Mouse (Mus musculus): ENCODE results near the gene Epb41. TPM values are rescaled to one million over a fixed set of nuclear protein-coding genes. Genes with fewer than 3 reads are reported as not detected.
A peak's percentile ranks its signal among the peaks of the same experiment; 100 is the strongest.

The Epb41 gene
- polyA plus RNA-seq, 1 experiment from 2014 or later = 123 TPM

DNA sequence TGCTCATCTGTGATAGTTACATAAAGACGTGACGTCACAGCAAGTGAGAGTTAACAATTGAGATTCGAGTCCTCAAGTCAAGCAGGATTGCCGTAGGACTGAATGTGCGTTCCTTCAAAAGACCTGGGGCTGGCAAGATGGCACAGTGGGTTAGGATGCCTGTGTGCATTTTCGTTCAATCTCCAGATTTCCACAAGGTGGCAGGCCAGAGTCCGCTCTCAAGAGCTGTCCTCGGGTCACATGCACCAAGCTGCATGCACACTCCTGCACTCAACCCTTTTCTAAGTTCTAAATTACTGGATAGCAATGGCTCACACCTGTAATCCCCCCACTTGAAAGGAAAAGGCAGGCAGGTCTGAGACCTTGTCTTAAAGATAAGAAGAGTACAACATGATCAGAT is 170.6 kb downstream of the Epb41 start:
- H3K9me3 ChIP-seq = no peaks in the 10 kb centered on the region; the same call in 1 of the 2 replicates
- whole genome bisulfite sequencing = 55% methylated on average over 8 of the region's 8 CpGs
- H3K4me3 ChIP-seq = no peak overlapping the region
- H3K27ac ChIP-seq = no peak overlapping the region
- peaks cover 2% of the 10 kb centered on the region for H3K4me1 ChIP-seq
- no peaks in the 10 kb centered on the region for H3K27me3 ChIP-seq (ENCODE audit: poor library complexity, severe bottlenecking)
- H3K36me3 ChIP-seq (replicated peaks) = peaks cover 69% of the 10 kb centered on the region
- peak; percentile 48 for DNase-seq (ENCODE audit: extremely low spot score, low spot score)

DNA sequence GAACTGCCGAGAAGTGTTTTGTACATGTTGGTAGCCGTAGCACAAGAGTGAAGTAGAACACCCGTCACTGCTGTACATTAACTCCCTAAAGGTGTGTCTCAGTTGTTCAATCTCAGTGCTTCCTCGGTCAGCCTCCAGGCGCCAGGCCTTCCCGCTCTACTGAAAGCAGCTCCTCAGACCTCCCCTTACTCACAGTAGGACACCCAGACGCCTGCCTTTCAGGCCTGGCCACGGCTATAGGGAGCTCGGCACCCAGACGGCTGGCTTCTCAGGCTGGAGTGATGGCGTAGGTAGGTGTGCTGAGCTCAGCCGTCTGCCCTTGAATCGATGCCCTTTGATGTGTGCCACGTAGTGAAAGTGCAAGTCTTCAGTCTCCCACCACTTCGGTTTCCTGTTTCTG is 174.0 kb downstream of the Epb41 start:
- 96% methylated on average over 15 of the region's 15 CpGs for WGBS
- peaks cover 93% of the 10 kb centered on the region for H3K36me3 ChIP-seq (replicated peaks)

DNA sequence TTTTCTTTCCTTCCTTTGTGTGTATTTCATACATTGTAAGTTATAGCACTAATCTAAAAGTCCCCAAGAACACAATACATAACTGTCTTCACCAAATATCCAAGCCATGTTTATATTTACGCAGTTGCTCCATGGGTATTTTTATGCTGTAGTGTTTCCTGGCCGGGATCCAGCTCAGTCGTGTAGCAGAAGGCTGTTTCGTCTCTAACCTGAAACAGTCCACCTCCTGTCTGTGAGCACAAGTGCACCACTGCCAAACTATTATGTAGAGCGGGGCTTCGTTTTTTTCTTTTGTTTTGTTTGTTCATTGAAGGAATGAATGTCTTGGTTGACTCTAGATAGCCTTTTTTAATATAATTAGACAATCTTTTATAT is 176.0 kb downstream of the Epb41 start:
- H3K36me3 ChIP-seq (replicated peaks) = peaks cover 85% of the 10 kb centered on the region
- H3K27ac ChIP-seq = no peak overlapping the region
- H3K4me3 ChIP-seq = no peak overlapping the region
- H3K4me1 ChIP-seq = no peaks in the 10 kb centered on the region
- peaks cover 2% of the 10 kb centered on the region; the same call in 1 of the 2 replicates for H3K9me3 ChIP-seq
- DNase-seq (ENCODE audit: extremely low spot score, low spot score) = no peak
- WGBS = 95% methylated on average over 6 of the region's 6 CpGs
- no peaks in the 10 kb centered on the region for H3K27me3 ChIP-seq (ENCODE audit: poor library complexity, severe bottlenecking)

More for the DNA sequence above, 174.0 kb downstream of the Epb41 start:
- DNase-seq (ENCODE audit: extremely low spot score, low spot score) = no peak
- H3K27me3 ChIP-seq (ENCODE audit: poor library complexity, severe bottlenecking) = no peaks in the 10 kb centered on the region
- no peak overlapping the region for H3K4me3 ChIP-seq
- peaks cover 2% of the 10 kb centered on the region; the same call in 1 of the 2 replicates for H3K9me3 ChIP-seq
- H3K27ac ChIP-seq = no peak overlapping the region
- no peaks in the 10 kb centered on the region for H3K4me1 ChIP-seq

DNA sequence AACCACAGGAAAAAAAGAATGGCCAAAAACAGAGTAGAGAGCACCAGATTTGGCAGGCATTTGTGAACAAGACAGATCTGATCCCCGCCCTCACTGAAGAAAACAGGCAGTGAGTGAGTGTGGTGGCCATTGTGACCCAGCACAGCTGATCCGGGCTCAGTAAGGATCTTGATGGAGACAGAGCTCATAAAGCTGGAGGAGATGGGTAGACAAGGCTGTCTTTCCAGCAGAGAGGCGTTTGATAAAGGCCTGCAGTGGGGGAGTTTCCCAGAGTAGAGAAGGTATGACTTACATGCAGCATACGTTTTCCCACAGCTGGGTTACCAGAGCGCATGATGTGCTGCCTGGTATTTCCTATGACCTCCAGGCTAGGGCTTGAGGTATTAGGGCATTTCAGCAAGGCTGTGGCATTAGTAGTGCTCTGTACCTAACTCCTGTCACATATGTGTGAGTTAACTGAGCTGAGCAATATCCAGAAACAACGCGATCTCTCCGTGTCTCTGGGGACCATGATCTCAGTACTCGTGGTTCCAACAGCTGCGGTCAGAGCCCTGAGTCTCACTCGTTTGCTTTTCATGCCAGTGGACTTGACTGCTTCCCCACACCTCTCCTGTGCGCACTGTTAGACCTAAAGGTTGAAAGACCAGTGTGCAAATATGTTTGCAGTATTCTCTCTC is 176.5 kb downstream of the Epb41 start:
- H3K27me3 ChIP-seq (ENCODE audit: poor library complexity, severe bottlenecking) = no peaks in the 10 kb centered on the region
- no peak overlapping the region for H3K27ac ChIP-seq
- H3K4me1 ChIP-seq = no peaks in the 10 kb centered on the region
- WGBS = 94% methylated on average over 12 of the region's 12 CpGs
- no peak overlapping the region for H3K4me3 ChIP-seq
- no peak for DNase-seq (ENCODE audit: extremely low spot score, low spot score)
- peaks cover 85% of the 10 kb centered on the region for H3K36me3 ChIP-seq (replicated peaks)
- H3K9me3 ChIP-seq = peaks cover 2% of the 10 kb centered on the region; the same call in 1 of the 2 replicates

DNA sequence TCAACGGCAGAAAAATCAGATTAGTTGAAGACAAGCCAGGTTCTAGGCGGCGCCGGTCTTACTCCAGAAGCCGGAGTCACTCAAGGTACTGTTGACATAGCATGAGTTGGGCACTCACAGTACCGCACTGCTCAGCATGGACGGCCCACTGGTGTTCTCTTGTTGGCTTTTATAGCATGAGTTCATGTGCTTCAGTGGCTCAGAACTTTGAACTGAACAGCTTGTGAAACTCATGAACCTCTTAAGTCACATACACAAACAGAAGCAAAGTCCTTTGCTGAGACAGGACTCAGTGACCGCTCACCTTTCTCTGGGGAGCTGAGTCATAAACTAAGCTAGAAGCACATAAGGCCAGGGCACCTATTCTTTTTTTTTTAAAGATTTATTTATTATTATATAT is 177.3 kb downstream of the Epb41 start:
- Histone ChIP-seq H3K27me3 (ENCODE audit: poor library complexity, severe bottlenecking) (no peaks in the 10 kb centered on the region), H3K36me3 (replicated peaks) (peaks cover 87% of the 10 kb centered on the region)

DNA sequence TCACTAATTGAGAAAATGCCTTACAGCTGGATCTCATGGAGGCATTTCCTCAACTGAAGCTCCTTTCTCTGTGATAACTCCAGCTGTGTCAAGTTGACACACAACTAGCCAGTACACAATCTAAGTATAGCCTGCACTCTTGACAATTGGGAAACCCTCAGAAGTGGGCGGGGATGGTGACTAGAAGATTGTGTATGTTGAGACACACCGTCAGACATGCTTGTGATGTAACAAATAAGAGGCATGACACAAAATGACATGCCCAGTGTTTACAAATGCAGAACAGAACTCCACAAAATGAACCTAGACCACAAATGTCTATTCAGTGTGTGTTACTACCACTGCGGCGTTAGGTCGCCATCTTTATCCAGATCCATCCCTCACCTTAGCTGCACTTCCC is 178.0 kb downstream of the Epb41 start:
- H3K27me3 ChIP-seq (ENCODE audit: poor library complexity, severe bottlenecking) = no peaks in the 10 kb centered on the region
- H3K4me1 ChIP-seq = no peaks in the 10 kb centered on the region
- peaks cover 87% of the 10 kb centered on the region for H3K36me3 ChIP-seq (replicated peaks)
- peaks cover 2% of the 10 kb centered on the region; the same call in 1 of the 2 replicates for H3K9me3 ChIP-seq
- DNase-seq (ENCODE audit: extremely low spot score, low spot score) = no peak
- H3K4me3 ChIP-seq = no peak overlapping the region
- no peak overlapping the region for H3K27ac ChIP-seq
- 94% methylated on average over 5 of the region's 5 CpGs for WGBS

More for the DNA sequence above, 177.3 kb downstream of the Epb41 start:
- Histone ChIP-seq H3K27ac (no peak overlapping the region), H3K9me3 (peaks cover 2% of the 10 kb centered on the region; the same call in 1 of the 2 replicates), H3K4me3 (no peak overlapping the region), H3K4me1 (no peaks in the 10 kb centered on the region)
- 96% methylated on average over 8 of the region's 8 CpGs for WGBS
- DNase-seq (ENCODE audit: extremely low spot score, low spot score) = no peak

DNA sequence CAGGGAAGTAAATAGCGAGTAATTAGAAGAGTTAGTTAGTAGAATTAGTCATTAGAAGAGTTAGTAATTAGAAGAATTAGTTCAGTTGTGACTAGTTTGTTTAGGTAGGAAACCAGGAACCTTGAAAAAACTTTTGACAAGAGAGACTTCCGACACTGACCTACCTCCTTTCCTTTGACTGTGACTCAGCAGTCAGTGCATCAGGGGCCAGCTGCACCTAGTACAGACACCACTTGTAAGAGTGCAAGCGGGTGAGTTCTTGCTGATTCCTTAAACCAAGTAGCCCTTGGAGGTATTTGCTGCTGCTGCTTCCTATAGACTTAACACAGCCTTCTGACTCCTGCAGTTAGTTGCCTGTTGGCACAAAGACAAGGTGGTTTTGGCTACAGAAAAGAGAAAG is 184.4 kb downstream of the Epb41 start:
- Histone ChIP-seq H3K9me3 (no peaks in the 10 kb centered on the region), H3K4me1 (no peaks in the 10 kb centered on the region), H3K27me3 (ENCODE audit: poor library complexity, severe bottlenecking) (no peaks in the 10 kb centered on the region), H3K27ac (no peak overlapping the region), H3K4me3 (no peak overlapping the region), H3K36me3 (replicated peaks) (peaks cover 92% of the 10 kb centered on the region)
- 89% methylated on average over 3 of the region's 3 CpGs for WGBS
- no peak for DNase-seq (ENCODE audit: extremely low spot score, low spot score)

DNA sequence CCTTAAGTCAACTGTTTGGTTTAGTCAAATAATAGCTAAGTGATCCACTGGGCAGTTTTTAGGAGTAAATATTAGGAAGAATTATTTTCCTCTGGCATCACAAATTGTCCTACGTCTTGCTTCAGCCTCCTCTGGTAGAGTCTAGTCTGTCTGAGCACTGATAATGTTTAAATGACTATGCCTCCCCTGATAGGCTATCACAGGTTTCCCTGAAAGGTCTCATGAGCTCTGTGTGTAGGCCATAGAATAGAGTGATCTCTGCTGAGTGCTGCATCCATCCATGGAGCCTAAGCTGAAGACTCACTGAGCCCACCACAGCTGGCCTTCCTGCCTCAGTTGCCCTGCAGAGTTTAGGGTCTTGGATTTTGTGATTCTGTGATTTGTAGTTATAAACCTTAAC is 186.6 kb downstream of the Epb41 start:
- Histone ChIP-seq H3K9me3 (no peaks in the 10 kb centered on the region), H3K36me3 (replicated peaks) (peaks cover 92% of the 10 kb centered on the region), H3K27ac (no peak overlapping the region), H3K4me3 (no peak overlapping the region), H3K27me3 (ENCODE audit: poor library complexity, severe bottlenecking) (no peaks in the 10 kb centered on the region), H3K4me1 (peaks cover 3% of the 10 kb centered on the region)
- DNase-seq (ENCODE audit: extremely low spot score, low spot score) = no peak
- WGBS = 91% methylated on average over 1 of the region's 1 CpGs

DNA sequence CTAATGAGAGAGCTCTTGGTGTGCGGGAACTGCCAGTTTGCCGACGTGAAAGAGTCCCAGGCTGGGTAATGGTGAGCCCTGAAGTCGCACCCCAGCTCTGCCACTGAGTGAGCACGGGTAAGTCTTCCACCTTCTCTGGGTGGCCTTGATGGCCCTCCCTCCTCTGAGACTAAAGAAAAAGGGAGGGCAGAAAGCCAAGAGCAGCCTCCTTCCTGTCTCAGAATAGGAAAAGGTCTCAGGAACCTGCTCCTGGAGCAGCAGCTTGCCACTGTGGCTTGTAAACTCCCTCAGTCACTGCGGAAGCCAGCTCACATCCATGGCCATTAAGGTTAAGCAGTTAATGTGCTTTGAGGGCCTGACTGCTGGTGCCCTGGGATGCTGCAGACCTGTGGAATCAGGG is 189.7 kb downstream of the Epb41 start:
- H3K27me3 ChIP-seq (ENCODE audit: poor library complexity, severe bottlenecking) = no peaks in the 10 kb centered on the region
- no peak overlapping the region for H3K27ac ChIP-seq
- peaks cover 24% of the 10 kb centered on the region for H3K4me1 ChIP-seq
- peaks cover 60% of the 10 kb centered on the region for H3K36me3 ChIP-seq (replicated peaks)
- WGBS = 90% methylated on average over 6 of the region's 6 CpGs
- no peak overlapping the region for H3K4me3 ChIP-seq
- no peaks in the 10 kb centered on the region for H3K9me3 ChIP-seq
- DNase-seq (ENCODE audit: extremely low spot score, low spot score) = no peak

DNA sequence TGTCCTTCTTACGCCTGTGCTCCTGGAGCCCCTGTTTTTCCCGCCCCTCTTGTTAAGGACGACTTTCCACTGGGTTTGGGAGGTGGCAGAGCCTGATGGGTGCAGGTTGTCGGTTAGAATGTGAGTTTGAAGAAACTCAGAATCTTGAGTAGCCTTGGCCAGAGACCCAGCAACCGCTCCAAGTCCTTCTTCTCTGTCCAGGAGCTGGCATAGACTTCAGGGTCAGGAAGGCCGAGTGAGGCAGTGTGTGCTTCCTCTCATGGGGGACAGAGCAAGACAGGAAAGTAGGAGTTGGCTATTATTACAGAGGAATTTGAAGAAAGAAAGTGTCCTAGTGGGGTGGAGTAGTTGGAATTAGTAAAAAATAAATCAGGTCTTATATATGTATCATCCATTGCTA is 191.6 kb downstream of the Epb41 start:
- no peak overlapping the region for H3K27ac ChIP-seq
- WGBS = 90% methylated on average over 6 of the region's 6 CpGs
- H3K36me3 ChIP-seq (replicated peaks) = peaks cover 45% of the 10 kb centered on the region
- H3K27me3 ChIP-seq (ENCODE audit: poor library complexity, severe bottlenecking) = no peaks in the 10 kb centered on the region
- no peak overlapping the region for H3K4me3 ChIP-seq
- H3K9me3 ChIP-seq = no peaks in the 10 kb centered on the region
- peaks cover 31% of the 10 kb centered on the region for H3K4me1 ChIP-seq
- no peak for DNase-seq (ENCODE audit: extremely low spot score, low spot score)

DNA sequence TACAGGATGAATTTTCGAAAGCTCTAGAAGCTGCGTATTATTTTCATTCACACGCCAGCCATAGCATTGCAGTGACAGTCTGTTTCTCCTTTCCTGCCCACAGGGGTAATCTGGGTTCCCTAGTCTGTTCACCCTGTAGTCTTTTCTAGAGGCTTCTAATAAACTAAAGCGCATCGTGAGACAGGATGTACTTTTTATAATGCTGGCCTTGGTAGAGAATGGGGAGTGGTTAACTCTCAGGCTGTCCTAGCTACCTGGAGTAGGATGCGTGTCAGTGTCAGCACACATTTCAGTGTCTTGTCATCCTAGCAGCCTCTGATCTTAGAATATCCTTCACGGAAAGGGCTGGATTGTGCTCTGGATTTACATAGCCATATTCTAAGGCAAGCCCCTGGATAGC is 193.8 kb downstream of the Epb41 start:
- 95% methylated on average over 7 of the region's 7 CpGs for WGBS
- DNase-seq (ENCODE audit: extremely low spot score, low spot score) = no peak
- Histone ChIP-seq H3K27me3 (ENCODE audit: poor library complexity, severe bottlenecking) (no peaks in the 10 kb centered on the region), H3K9me3 (no peaks in the 10 kb centered on the region), H3K27ac (no peak overlapping the region), H3K4me1 (peaks cover 53% of the 10 kb centered on the region), H3K4me3 (no peak overlapping the region), H3K36me3 (replicated peaks) (peaks cover 24% of the 10 kb centered on the region)

DNA sequence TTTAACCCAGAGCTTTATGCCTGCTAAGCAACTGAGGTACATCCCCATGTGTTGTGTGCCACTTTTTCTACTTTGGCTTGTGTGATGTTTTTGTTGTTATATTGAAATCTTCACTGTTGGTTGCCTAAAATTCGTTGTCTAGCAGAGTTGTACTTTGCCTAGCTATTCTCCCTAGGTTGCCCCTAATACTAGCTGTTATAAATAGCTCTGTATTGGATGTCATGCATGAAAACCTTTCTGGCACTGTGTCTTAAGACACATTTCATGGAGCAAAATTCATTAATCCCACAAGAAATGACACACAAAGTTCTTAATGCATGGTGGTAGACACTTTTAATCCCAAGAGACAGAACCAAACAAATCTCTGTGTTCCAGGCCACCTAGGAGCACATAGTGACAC is 195.4 kb downstream of the Epb41 start:
- Histone ChIP-seq H3K4me1 (peaks cover 69% of the 10 kb centered on the region), H3K9me3 (no peaks in the 10 kb centered on the region), H3K4me3 (no peak overlapping the region), H3K27ac (no peak overlapping the region), H3K36me3 (replicated peaks) (peaks cover 13% of the 10 kb centered on the region), H3K27me3 (ENCODE audit: poor library complexity, severe bottlenecking) (no peaks in the 10 kb centered on the region)
- no peak for DNase-seq (ENCODE audit: extremely low spot score, low spot score)
- 95% methylated on average over 1 of the region's 1 CpGs for WGBS

DNA sequence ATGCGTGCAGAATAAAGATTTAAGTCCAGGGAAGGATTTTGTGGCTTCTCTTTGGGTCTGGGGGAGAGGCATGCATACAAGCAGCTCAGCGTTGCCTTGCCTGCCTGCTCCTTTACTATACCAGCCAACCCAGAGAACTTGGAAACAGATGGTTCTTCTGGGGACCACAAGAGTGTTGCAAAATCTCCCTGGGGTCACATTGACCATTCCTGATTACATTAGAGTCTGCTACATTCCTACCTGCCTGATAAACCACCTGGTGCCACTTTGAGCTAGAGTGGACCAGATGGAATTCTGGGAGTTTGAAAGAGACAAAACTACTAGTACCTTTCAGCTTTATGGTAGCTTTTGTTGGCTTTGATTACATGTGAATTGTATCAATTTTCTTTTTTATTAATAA is 198.3 kb downstream of the Epb41 start:
- 80% methylated on average over 2 of the region's 2 CpGs for WGBS
- no peak for DNase-seq (ENCODE audit: extremely low spot score, low spot score)
- H3K9me3 ChIP-seq = no peaks in the 10 kb centered on the region
- H3K4me1 ChIP-seq = peaks cover 64% of the 10 kb centered on the region
- peak overlapping the region; percentile 96; the same call in 1 of the 2 replicates for H3K4me3 ChIP-seq
- peaks cover 5% of the 10 kb centered on the region; the same call in 1 of the 2 replicates for H3K36me3 ChIP-seq (replicated peaks)
- no peaks in the 10 kb centered on the region for H3K27me3 ChIP-seq (ENCODE audit: poor library complexity, severe bottlenecking)
- H3K27ac ChIP-seq = no peak overlapping the region
